Mouse (Mus musculus): ENCODE results near the gene Arhgap22.

Arhgap22 gene

GRCm38 (mm10) chr14:33213823-33214766 lies at the start of gene Arhgap22:
Gene Arhgap22 (plus strand): TSS chr14:33214026.
- peak; percentile 49 to 75 for DNase-seq (ENCODE audit: low spot score in 2 of 2)

- DNase-seq (ENCODE audit: low spot score in 2 of 2) = no peak
Observed at GRCm38 (mm10) chr14:33168750-33169149, 45.1 kb upstream of the Arhgap22 start.

- no peak for DNase-seq (ENCODE audit: low spot score in 2 of 2)
Observed at GRCm38 (mm10) chr14:33171942-33172341, 41.9 kb upstream of the Arhgap22 start.

GRCm38 (mm10) chr14:33175059-33175821 lies 38.6 kb upstream of the Arhgap22 start:
- DNase-seq (ENCODE audit: low spot score in 2 of 2) = no peak

- DNase-seq (ENCODE audit: low spot score in 2 of 2) = no peak
Observed at GRCm38 (mm10) chr14:33180102-33180501, 33.7 kb upstream of the Arhgap22 start.

GRCm38 (mm10) chr14:33185068-33185800 lies 28.6 kb upstream of the Arhgap22 start, which contains the start of gene Wdfy4:
Gene Wdfy4 (minus strand): TSS chr14:33185508.
- peak; percentile 16 to 43 for DNase-seq (ENCODE audit: low spot score in 2 of 2)

- no peak for DNase-seq (ENCODE audit: low spot score in 2 of 2)
Observed at GRCm38 (mm10) chr14:33187201-33187600, 26.6 kb upstream of the Arhgap22 start.

- no peak for DNase-seq (ENCODE audit: low spot score in 2 of 2)
Observed at GRCm38 (mm10) chr14:33189230-33189629, 24.6 kb upstream of the Arhgap22 start.

- no peak for DNase-seq (ENCODE audit: low spot score in 2 of 2)
Observed at GRCm38 (mm10) chr14:33189849-33190423, 23.9 kb upstream of the Arhgap22 start.

- no peak for DNase-seq (ENCODE audit: low spot score in 2 of 2)
Observed at GRCm38 (mm10) chr14:33190646-33191045, 23.2 kb upstream of the Arhgap22 start.

GRCm38 (mm10) chr14:33193762-33194161 lies 20.1 kb upstream of the Arhgap22 start:
- DNase-seq (ENCODE audit: low spot score in 2 of 2) = no peak

GRCm38 (mm10) chr14:33194241-33194640 lies 19.6 kb upstream of the Arhgap22 start:
- DNase-seq (ENCODE audit: low spot score in 2 of 2) = peak in 1 of 2 experiments; percentile 14

- DNase-seq (ENCODE audit: low spot score in 2 of 2) = no peak
Observed at GRCm38 (mm10) chr14:33202161-33202560, 11.7 kb upstream of the Arhgap22 start.

- no peak for DNase-seq (ENCODE audit: low spot score in 2 of 2)
Observed at GRCm38 (mm10) chr14:33202885-33203284, 10.9 kb upstream of the Arhgap22 start.

- no peak for DNase-seq (ENCODE audit: low spot score in 2 of 2)
Observed at GRCm38 (mm10) chr14:33203777-33204176, 10.0 kb upstream of the Arhgap22 start.

- no peak for DNase-seq (ENCODE audit: low spot score in 2 of 2)
Observed at GRCm38 (mm10) chr14:33205280-33205965, 8.4 kb upstream of the Arhgap22 start.

GRCm38 (mm10) chr14:33207011-33207410 lies 6.8 kb upstream of the Arhgap22 start:
- DNase-seq (ENCODE audit: low spot score in 2 of 2) = no peak

- no peak for DNase-seq (ENCODE audit: low spot score in 2 of 2)
Observed at GRCm38 (mm10) chr14:33208331-33208730, 5.5 kb upstream of the Arhgap22 start.

GRCm38 (mm10) chr14:33210806-33211205 lies 3.0 kb upstream of the Arhgap22 start:
- DNase-seq (ENCODE audit: low spot score in 2 of 2) = no peak

GRCm38 (mm10) chr14:33212271-33212957 lies 1.4 kb upstream of the Arhgap22 start:
- no peak for DNase-seq (ENCODE audit: low spot score in 2 of 2)

Measured in spleen, postnatal 14 days (tissue).